Mouse (Mus musculus) forebrain, embryonic 12.5 days (tissue): Measurements from ENCODE around the gene Chst12. TPM values are rescaled to one million over a fixed set of nuclear protein-coding genes. Genes with fewer than 3 reads are reported as not detected.
"Not testable (repeated sequence)": the region's sequence is repeated elsewhere in the genome, so short reads cannot be mapped to it uniquely, and the experiment has no call there.

ENCODE experiments used
- ATAC-seq: fragments of 200-750 bp; cut with Nextera tagmentation; 2 replicates; pipeline ENCODE4 v1.8.0; 2017; ENCODE audit warnings: moderate TSS enrichment; ENCODE audit not compliant: low FRiP score
- H3K27ac ChIP-seq: fragments of 300-500 bp; sonication (generic); 2 replicates; pipeline ENCODE4 v1.5.1; 2016; ENCODE audit warnings: mild to moderate bottlenecking
- H3K27me3 ChIP-seq: fragments of 300-500 bp; sonication (generic); 2 replicates; pipeline ENCODE4 v1.6.1; 2016; ENCODE audit warnings: mild to moderate bottlenecking
- H3K36me3 ChIP-seq: fragments of 300-500 bp; sonication (generic); replicated peaks from 2 replicates; pipeline ENCODE4 v1.6.1; 2016; ENCODE audit warnings: mild to moderate bottlenecking
- H3K4me1 ChIP-seq: fragments of 300-500 bp; sonication (generic); 2 replicates; pipeline ENCODE4 v1.6.1; 2016
- H3K4me2 ChIP-seq: fragments of 300-500 bp; sonication (generic); 2 replicates; pipeline ENCODE4 v1.6.1; 2016; ENCODE audit warnings: mild to moderate bottlenecking, moderate library complexity
- H3K4me3 ChIP-seq: fragments of 300-500 bp; sonication (generic); replicated peaks from 2 replicates; pipeline ENCODE4 v1.5.1; 2016; ENCODE audit warnings: mild to moderate bottlenecking
- H3K9ac ChIP-seq: fragments of 300-500 bp; sonication (generic); 2 replicates; pipeline ENCODE4 v1.6.1; 2016; ENCODE audit warnings: mild to moderate bottlenecking
- H3K9me3 ChIP-seq: fragments of 300-500 bp; sonication (generic); 2 replicates; pipeline ENCODE4 v1.6.1; 2016
- WGBS: fragments of 180-500 bp; shearing (Covaris S2); methylation state at CpG from one replicate; pipeline ENCODE4 v1.1.7; 2016; 5-methylcytosine and 5-hydroxymethylcytosine counted together
- polyA plus RNA-seq: library from polyadenylated mRNA; unstranded; fragments of >200 nt; fragmentation: Nextera tagmentation; extraction: Ambion mirVana; gene quantifications from 2 replicates; pipeline ENCODE4 v1.2.1, GENCODE M21; 2016

Chst12 gene
- 9.7 and 11.1 TPM in 2 replicates for polyA plus RNA-seq

- peak within 1 kb of the TSS; percentile 52 for H3K4me3 ChIP-seq
- H3K27me3 ChIP-seq: peaks cover 13% of the 10 kb centered on the region
- peak within 1 kb of the TSS; percentile 73 for H3K4me2 ChIP-seq
- H3K4me1 ChIP-seq: peaks cover 60% of the 10 kb centered on the region
- ATAC-seq: peak; percentile 95
- no peaks in the 10 kb centered on the region for H3K9me3 ChIP-seq
- peak within 1 kb of the TSS; percentile 43; the same call in 1 of the 2 replicates for H3K27ac ChIP-seq
- under 1% methylated on average over 37 of the region's 38 CpGs for WGBS
- H3K9ac ChIP-seq: peak within 1 kb of the TSS; percentile 63
- no peaks in the 10 kb centered on the region for H3K36me3 ChIP-seq
These were observed at the start of gene Chst12 for GRCm38 (mm10) chr5:140505208-140505780. Gene Chst12, plus strand, starts transcription at chr5:140505550.

GRCm38 (mm10) chr5:140461476-140461875, 43.9 kb upstream of the Chst12 start:
- no peaks in the 10 kb centered on the region for H3K36me3 ChIP-seq
- no peak for ATAC-seq
- H3K9me3 ChIP-seq: peaks cover 8% of the 10 kb centered on the region
- no peak overlapping the region for H3K4me3 ChIP-seq
- H3K9ac ChIP-seq: no peak overlapping the region
- H3K27ac ChIP-seq: no peak overlapping the region
- WGBS: 74% methylated on average over 3 of the region's 3 CpGs
- H3K27me3 ChIP-seq: no peaks in the 10 kb centered on the region
- H3K4me2 ChIP-seq: no peak overlapping the region
- H3K4me1 ChIP-seq: no peaks in the 10 kb centered on the region

- not testable (repeated sequence) for H3K4me3 ChIP-seq, H3K27me3 ChIP-seq, H3K36me3 ChIP-seq, H3K4me2 ChIP-seq, H3K9me3 ChIP-seq, H3K9ac ChIP-seq, H3K4me1 ChIP-seq, ATAC-seq, H3K27ac ChIP-seq
- 90% methylated on average over 2 of the region's 2 CpGs for WGBS
These were observed 42.2 kb upstream of the Chst12 start for GRCm38 (mm10) chr5:140463151-140463550.

GRCm38 (mm10) chr5:140464943-140465342, 40.4 kb upstream of the Chst12 start:
- H3K4me2 ChIP-seq: no peak overlapping the region
- ATAC-seq: no peak
- H3K4me1 ChIP-seq: no peaks in the 10 kb centered on the region
- WGBS: 84% methylated on average over 2 of the region's 2 CpGs
- no peaks in the 10 kb centered on the region for H3K27me3 ChIP-seq
- H3K36me3 ChIP-seq: no peaks in the 10 kb centered on the region
- no peak overlapping the region for H3K9ac ChIP-seq
- H3K4me3 ChIP-seq: no peak overlapping the region
- peaks cover 8% of the 10 kb centered on the region for H3K9me3 ChIP-seq
- no peak overlapping the region for H3K27ac ChIP-seq

GRCm38 (mm10) chr5:140472336-140472735, 33.0 kb upstream of the Chst12 start:
- 80% methylated on average over 3 of the region's 3 CpGs for WGBS
- Histone ChIP-seq H3K4me3 (no peak overlapping the region), H3K27me3 (no peaks in the 10 kb centered on the region), H3K4me1 (no peaks in the 10 kb centered on the region), H3K36me3 (no peaks in the 10 kb centered on the region), H3K4me2 (no peak overlapping the region), H3K9ac (no peak overlapping the region), H3K9me3 (no peaks in the 10 kb centered on the region), H3K27ac (no peak overlapping the region)
- no peak for ATAC-seq

- Histone ChIP-seq H3K36me3 (no peaks in the 10 kb centered on the region), H3K4me3 (no peak overlapping the region), H3K27me3 (0 out of 2 replicates have a peak, but pooled peaks cover 4% of the 10 kb centered on the region), H3K4me2 (no peak overlapping the region), H3K9me3 (no peaks in the 10 kb centered on the region), H3K9ac (no peak overlapping the region), H3K27ac (no peak overlapping the region), H3K4me1 (no peaks in the 10 kb centered on the region)
- WGBS: 84% methylated on average over 4 of the region's 4 CpGs
- no peak for ATAC-seq
These were observed 23.9 kb upstream of the Chst12 start for GRCm38 (mm10) chr5:140481458-140481857.

GRCm38 (mm10) chr5:140491142-140491541, 14.2 kb upstream of the Chst12 start:
- Histone ChIP-seq H3K9ac (no peak overlapping the region), H3K27ac (no peak overlapping the region), H3K4me2 (no peak overlapping the region), H3K36me3 (no peaks in the 10 kb centered on the region), H3K4me3 (no peak overlapping the region), H3K9me3 (no peaks in the 10 kb centered on the region), H3K27me3 (0 out of 2 replicates have a peak, but pooled peaks cover 6% of the 10 kb centered on the region), H3K4me1 (no peaks in the 10 kb centered on the region)
- ATAC-seq: no peak
- 63% methylated on average over 6 of the region's 6 CpGs for WGBS

GRCm38 (mm10) chr5:140492684-140493233, 12.6 kb upstream of the Chst12 start:
- no peak for ATAC-seq
- H3K36me3 ChIP-seq: no peaks in the 10 kb centered on the region
- H3K4me2 ChIP-seq: no peak overlapping the region
- no peak overlapping the region for H3K27ac ChIP-seq
- WGBS: 38% methylated on average over 11 of the region's 11 CpGs
- no peak overlapping the region for H3K4me3 ChIP-seq
- no peaks in the 10 kb centered on the region for H3K9me3 ChIP-seq
- H3K9ac ChIP-seq: no peak overlapping the region
- 0 out of 2 replicates have a peak, but pooled peaks cover 6% of the 10 kb centered on the region for H3K27me3 ChIP-seq
- no peaks in the 10 kb centered on the region for H3K4me1 ChIP-seq

- 89% methylated on average over 6 of the region's 6 CpGs for WGBS
- Histone ChIP-seq H3K4me3 (no peak overlapping the region), H3K36me3 (no peaks in the 10 kb centered on the region), H3K9me3 (no peaks in the 10 kb centered on the region), H3K4me2 (no peak overlapping the region), H3K4me1 (peaks cover 9% of the 10 kb centered on the region), H3K9ac (no peak overlapping the region), H3K27ac (no peak overlapping the region), H3K27me3 (peaks cover 3% of the 10 kb centered on the region)
- no peak for ATAC-seq
These were observed 7.2 kb upstream of the Chst12 start for GRCm38 (mm10) chr5:140498176-140498575.

- no peak overlapping the region for H3K27ac ChIP-seq
- peaks cover 20% of the 10 kb centered on the region for H3K4me1 ChIP-seq
- no peak overlapping the region for H3K4me2 ChIP-seq
These were observed 4.6 kb upstream of the Chst12 start for GRCm38 (mm10) chr5:140500736-140501135.

GRCm38 (mm10) chr5:140501982-140502836, 3.1 kb upstream of the Chst12 start:
- no peak overlapping the region for H3K4me3 ChIP-seq
- H3K4me2 ChIP-seq: peak overlapping the region; percentile 49
- peaks cover 35% of the 10 kb centered on the region for H3K4me1 ChIP-seq
- H3K36me3 ChIP-seq: no peaks in the 10 kb centered on the region
- ATAC-seq: no peak
- WGBS: 19% methylated on average over 12 of the region's 14 CpGs
- peaks cover 13% of the 10 kb centered on the region for H3K27me3 ChIP-seq
- H3K9me3 ChIP-seq: no peaks in the 10 kb centered on the region
- H3K27ac ChIP-seq: no peak overlapping the region
- H3K9ac ChIP-seq: peak overlapping the region; percentile 45

More at GRCm38 (mm10) chr5:140500736-140501135, 4.6 kb upstream of the Chst12 start:
- Histone ChIP-seq H3K9me3 (no peaks in the 10 kb centered on the region), H3K36me3 (no peaks in the 10 kb centered on the region), H3K4me3 (no peak overlapping the region), H3K27me3 (peaks cover 13% of the 10 kb centered on the region), H3K9ac (no peak overlapping the region)
- 89% methylated on average over 6 of the region's 6 CpGs for WGBS
- no peak for ATAC-seq

- Histone ChIP-seq H3K4me1 (peaks cover 39% of the 10 kb centered on the region), H3K9ac (peak overlapping the region; percentile 45), H3K4me3 (peak overlapping the region; percentile 18)
These were observed 2.4 kb upstream of the Chst12 start for GRCm38 (mm10) chr5:140502925-140503324.

More at GRCm38 (mm10) chr5:140502925-140503324, 2.4 kb upstream of the Chst12 start:
- not testable (repeated sequence) for H3K36me3 ChIP-seq, ATAC-seq, H3K9me3 ChIP-seq, H3K27ac ChIP-seq
- under 1% methylated on average over 12 of the region's 12 CpGs for WGBS
- Histone ChIP-seq H3K4me2 (peak overlapping the region; percentile 49), H3K27me3 (peaks cover 13% of the 10 kb centered on the region)
